Mouse (Mus musculus) liver, embryonic 14.5 days (tissue): ENCODE results near the gene Leng8.

Experiments
- CTCF ChIP-seq: IDR thresholded peaks from 2 replicates; pipeline ENCODE4 v1.5.1; 2016; ENCODE audit warnings: antibody characterized with exemption, low read depth, control low read depth
- EP300 ChIP-seq: IDR thresholded peaks from 2 replicates; pipeline ENCODE4 v1.6.1; 2016; ENCODE audit warnings: antibody characterized with exemption, low read depth

DNA sequence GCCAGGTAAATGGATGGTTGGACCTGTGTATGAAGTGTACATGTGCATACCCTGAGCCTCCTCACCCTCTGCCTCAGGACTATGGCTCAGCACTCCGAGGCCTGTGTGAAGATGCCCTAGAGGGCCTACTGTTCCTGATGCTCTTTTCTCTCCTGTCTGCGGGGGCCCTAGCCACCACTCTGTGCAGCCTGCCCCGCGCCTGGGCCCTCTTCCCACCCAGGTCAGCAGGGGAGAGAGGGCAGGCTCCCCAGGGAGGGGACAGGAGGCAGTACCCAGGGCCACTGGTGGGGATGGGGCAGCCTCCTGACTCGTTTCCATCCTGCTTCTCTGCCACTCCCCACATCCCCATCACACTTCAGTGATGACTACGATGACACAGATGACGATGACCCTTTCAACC lies 3.8 kb upstream of the Leng8 start:
- no peak for TF ChIP-seq CTCF
- TF ChIP-seq EP300 = no peak
